Mouse (Mus musculus) MEL (cell line): ENCODE results near the gene Vps13d.

ENCODE experiments used
- CTCF ChIP-seq, 3 experiments: IDR thresholded peaks in 2 of 3; conservative IDR thresholded peaks in 1 of 3; 2 replicates each; pipeline ENCODE4 v1.5.1; 2011 to 2012; ENCODE audit warnings: low read length in 3 of 3, low read depth in 2 of 3, mild to moderate bottlenecking in 2 of 3, improper control_type of control experiment in 1 of 3, inconsistent platforms in 1 of 3, mixed read lengths in 1 of 3, moderate library complexity in 1 of 3; ENCODE audit not compliant: control insufficient read depth in 1 of 3, insufficient read depth in 1 of 3, poor library complexity in 1 of 3, severe bottlenecking in 1 of 3
- ELF1 ChIP-seq: IDR thresholded peaks from 2 replicates; pipeline ENCODE4 v1.6.1; 2014; ENCODE audit warnings: low read depth, mild to moderate bottlenecking, inconsistent platforms, low read length, improper control_type of control experiment, moderate library complexity
- GABPA ChIP-seq: IDR thresholded peaks from 2 replicates; pipeline ENCODE4 v1.6.1; 2012; ENCODE audit warnings: low read depth, mild to moderate bottlenecking, inconsistent platforms, low read length, improper control_type of control experiment, moderate library complexity
- GATA1 ChIP-seq: IDR thresholded peaks from 2 replicates; pipeline ENCODE4 v1.6.1; 2011; ENCODE audit warnings: low read depth, low read length, improper control_type of control experiment
- MYC ChIP-seq: IDR thresholded peaks from 2 replicates; pipeline ENCODE4 v1.6.1; 2011; ENCODE audit warnings: low read depth, mild to moderate bottlenecking, low read length, improper control_type of control experiment, moderate library complexity
- POLR2A ChIP-seq, 2 experiments: IDR thresholded peaks; 2 replicates each; pipeline ENCODE4 v1.6.1; 2011 to 2012; ENCODE audit warnings: low read length in 2 of 2, mild to moderate bottlenecking in 2 of 2, control low read depth in 1 of 2, improper control_type of control experiment in 1 of 2, low read depth in 1 of 2, moderate library complexity in 1 of 2; ENCODE audit not compliant: control insufficient read depth in 1 of 2, insufficient read depth in 1 of 2, poor library complexity in 1 of 2
- TAL1 ChIP-seq: IDR thresholded peaks from 2 replicates; pipeline ENCODE4 v1.6.1; 2012; ENCODE audit warnings: mild to moderate bottlenecking, inconsistent platforms, low read length, moderate library complexity, mixed read lengths
- ZC3H11A ChIP-seq: IDR thresholded peaks from 2 replicates; pipeline ENCODE4 v1.6.1; 2012; ENCODE audit warnings: low read depth, mild to moderate bottlenecking, inconsistent platforms, low read length, improper control_type of control experiment

- TF ChIP-seq MYC (no peak), CTCF (IDR thresholded peaks at IDR 0.05 in 2 of 3, conservative IDR thresholded peaks at IDR 0.05 in 1 of 3; ENCODE audit: control insufficient read depth in 1 of 3, insufficient read depth in 1 of 3, low read depth in 2 of 3, low read length in 3 of 3, poor library complexity in 1 of 3, severe bottlenecking in 1 of 3) (no peak), GATA1 (no peak), TAL1 (no peak), ZC3H11A (no peak), ELF1 (no peak), POLR2A (IDR thresholded peaks at IDR 0.05; ENCODE audit: control insufficient read depth in 1 of 2, insufficient read depth in 1 of 2, low read depth in 1 of 2, low read length in 2 of 2, poor library complexity in 1 of 2) (no peak), GABPA (no peak)
Observed at GRCm38 (mm10) chr4:145066336-145067018, 128.3 kb downstream of the Vps13d start.
